In the genomic region with DNA sequence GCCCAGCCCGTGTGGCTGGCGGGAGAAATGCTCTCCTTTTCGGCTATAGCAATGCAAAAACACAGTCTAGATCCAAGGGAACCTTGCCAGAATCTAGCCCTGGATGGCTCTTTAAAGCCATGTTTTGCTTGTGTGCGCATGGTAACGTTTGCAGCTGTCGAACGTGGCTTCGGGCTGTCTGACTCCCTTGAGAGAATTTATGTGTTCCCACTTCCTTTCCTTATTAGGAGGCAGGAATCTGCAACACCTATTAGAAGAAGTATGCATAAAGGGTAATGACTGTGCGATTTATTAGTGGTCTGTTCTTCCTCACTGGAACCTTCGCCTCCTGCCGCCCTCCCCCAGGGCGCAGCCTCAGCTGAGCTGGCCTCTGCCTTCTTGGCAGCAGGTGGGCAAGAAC, we compare ENCODE assay signal across 8 mouse cellular contexts.
DNase-seq lines count a peak whose midpoint lies in the region; ATAC-seq and TF ChIP-seq lines count a peak whose summit lies in the region.

No protein-coding gene starts in this region.

- H3K9me3 ChIP-seq in midbrain, embryonic 14.5 days (ENCODE audit: control insufficient read depth, low read length): no peaks in the 10 kb centered on the region
- H3K9me3 ChIP-seq in midbrain, embryonic 13.5 days: no peaks in the 10 kb centered on the region
- no peaks in the 10 kb centered on the region for H3K9me3 ChIP-seq in embryonic facial prominence, embryonic 15.5 days (replicated peaks)
- H3K9me3 ChIP-seq in limb, embryonic 13.5 days: peaks cover 3% of the 10 kb centered on the region; the same call in 1 of the 2 replicates

- no peak overlapping the region for H3K27ac ChIP-seq in midbrain, embryonic 14.5 days (replicated peaks; ENCODE audit: low read depth, low read length)
- no peak overlapping the region for H3K27ac ChIP-seq in midbrain, embryonic 13.5 days
- peak overlapping the region; percentile 60; the same call in 1 of the 2 replicates for H3K27ac ChIP-seq in embryonic facial prominence, embryonic 15.5 days (replicated peaks)
- H3K27ac ChIP-seq in limb, embryonic 13.5 days: peak overlapping the region; percentile 83
- H3K27ac ChIP-seq in left cerebral cortex, adult 2 months: no peak overlapping the region

- no peaks in the 10 kb centered on the region for H3K4me1 ChIP-seq in midbrain, embryonic 14.5 days (ENCODE audit: control insufficient read depth, insufficient read depth, low read length)
- H3K4me1 ChIP-seq in midbrain, embryonic 13.5 days (replicated peaks): no peaks in the 10 kb centered on the region; the same call in 1 of the 2 replicates
- H3K4me1 ChIP-seq in embryonic facial prominence, embryonic 15.5 days: peaks cover 17% of the 10 kb centered on the region
- H3K4me1 ChIP-seq in limb, embryonic 13.5 days: peaks cover 60% of the 10 kb centered on the region

- no peaks in the 10 kb centered on the region for H3K36me3 ChIP-seq in midbrain, embryonic 14.5 days (ENCODE audit: control insufficient read depth, insufficient read depth, low read length)
- H3K36me3 ChIP-seq in midbrain, embryonic 13.5 days: no peaks in the 10 kb centered on the region
- no peaks in the 10 kb centered on the region for H3K36me3 ChIP-seq in embryonic facial prominence, embryonic 15.5 days
- H3K36me3 ChIP-seq in limb, embryonic 13.5 days: no peaks in the 10 kb centered on the region

- intact Hi-C loops in left cerebral cortex, adult 2 months (cut with DNase I): no loop called here

- TF ChIP-seq CTCF in left cerebral cortex, adult 2 months (IDR thresholded peaks at IDR 0.05): no peak

- H3K27me3 ChIP-seq in midbrain, embryonic 14.5 days (ENCODE audit: control insufficient read depth, insufficient read depth, low read length): no peaks in the 10 kb centered on the region
- H3K27me3 ChIP-seq in midbrain, embryonic 13.5 days: no peaks in the 10 kb centered on the region
- no peaks in the 10 kb centered on the region for H3K27me3 ChIP-seq in embryonic facial prominence, embryonic 15.5 days
- no peaks in the 10 kb centered on the region for H3K27me3 ChIP-seq in limb, embryonic 13.5 days

- 59% methylated on average over 12 of the region's 12 CpGs for WGBS in midbrain, embryonic 14.5 days
- WGBS in midbrain, embryonic 13.5 days: 66% methylated on average over 12 of the region's 12 CpGs
- 17% methylated on average over 12 of the region's 12 CpGs for WGBS in embryonic facial prominence, embryonic 15.5 days
- 2% methylated on average over 12 of the region's 12 CpGs for WGBS in limb, embryonic 13.5 days

- H3K4me2 ChIP-seq in midbrain, embryonic 14.5 days (ENCODE audit: low read length): no peak overlapping the region
- H3K4me2 ChIP-seq in midbrain, embryonic 13.5 days (replicated peaks): no peak overlapping the region
- no peak overlapping the region for H3K4me2 ChIP-seq in embryonic facial prominence, embryonic 15.5 days (replicated peaks)
- peak overlapping the region; percentile 55 for H3K4me2 ChIP-seq in limb, embryonic 13.5 days (replicated peaks)

- H3K4me3 ChIP-seq in midbrain, embryonic 14.5 days (replicated peaks; ENCODE audit: low read depth, low read length): no peak overlapping the region
- no peak overlapping the region for H3K4me3 ChIP-seq in midbrain, embryonic 13.5 days (replicated peaks)
- no peak overlapping the region for H3K4me3 ChIP-seq in embryonic facial prominence, embryonic 15.5 days (replicated peaks)
- H3K4me3 ChIP-seq in limb, embryonic 13.5 days: peak overlapping the region; percentile 22
- H3K4me3 ChIP-seq in left cerebral cortex, adult 2 months: no peak overlapping the region

- no peak for ATAC-seq in midbrain, embryonic 14.5 days (ENCODE audit: low FRiP score, low TSS enrichment)
- ATAC-seq in midbrain, embryonic 13.5 days: no peak
- ATAC-seq in embryonic facial prominence, embryonic 15.5 days (ENCODE audit: insufficient number of reproducible peaks, low FRiP score, low TSS enrichment, low read depth): peak; percentile 43; the same call in 1 of the 2 replicates
- ATAC-seq in limb, embryonic 13.5 days (ENCODE audit: low FRiP score, low read depth): peak; percentile 85

- peak; percentile 64 for DNase-seq in midbrain, embryonic 14.5 days
- peak; percentile 82 for DNase-seq in hindlimb bud, embryonic 11.5 days (ENCODE audit: extremely low spot score, low read depth, low spot score)
- no peak for DNase-seq in natural killer cell, adult 2 months (ENCODE audit: low spot score in 2 of 2)
- DNase-seq in thymus, adult 18-20 months: no peak
- DNase-seq in left cerebral cortex, adult 2 months (ENCODE audit: extremely low spot score in 1 of 2, low spot score in 2 of 2): no peak

- H3K9ac ChIP-seq in midbrain, embryonic 14.5 days (replicated peaks; ENCODE audit: low read length): no peak overlapping the region
- no peak overlapping the region for H3K9ac ChIP-seq in midbrain, embryonic 13.5 days (replicated peaks)
- H3K9ac ChIP-seq in embryonic facial prominence, embryonic 15.5 days: no peak overlapping the region
- peak overlapping the region; percentile 32; the same call in 1 of the 2 replicates for H3K9ac ChIP-seq in limb, embryonic 13.5 days

Comparison
In these comparisons a context has a peak if more than half of its experiments do, and no peak if none do; other contexts are left out.
1. ATAC-seq: peak in embryonic facial prominence, embryonic 15.5 days (single experiment) and limb, embryonic 13.5 days (single experiment); none in midbrain, embryonic 14.5 days (single experiment) and midbrain, embryonic 13.5 days (single experiment).
2. DNase-seq: peak in midbrain, embryonic 14.5 days (single experiment) and hindlimb bud, embryonic 11.5 days (single experiment); none in natural killer cell, adult 2 months (0 of 2), thymus, adult 18-20 months (0 of 2) and left cerebral cortex, adult 2 months (0 of 2).
3. H3K27ac ChIP-seq: peak in embryonic facial prominence, embryonic 15.5 days (single experiment) and limb, embryonic 13.5 days (single experiment); none in midbrain, embryonic 14.5 days (single experiment), midbrain, embryonic 13.5 days (single experiment) and left cerebral cortex, adult 2 months (single experiment).